Mouse (Mus musculus): ENCODE results near the gene Olfr1387. TPM values are rescaled to one million over a fixed set of nuclear protein-coding genes. Genes with fewer than 3 reads are reported as not detected.

Olfr1387 gene
- not detected for polyA plus RNA-seq (2014; fragmentation: Illumina TruSeq; extraction: RNeasy Lipid Tissue Mini Kit (QIAGEN cat#74804); ENCODE audit: low replicate concordance)

GRCm38 (mm10) chr11:49455043-49455442 lies at the start of gene Olfr1387:
Gene Olfr1387 (plus strand): TSS chr11:49455343.

GRCm38 (mm10) chr11:49422767-49423166 lies 32.4 kb upstream of the Olfr1387 start, which contains the start of gene Olfr1389:
Gene Olfr1389 (plus strand): TSS chr11:49423067.

GRCm38 (mm10) chr11:49436411-49436810 lies 18.7 kb upstream of the Olfr1387 start, which contains the start of gene Olfr1388:
Gene Olfr1388 (plus strand): TSS chr11:49436624.

DNA sequence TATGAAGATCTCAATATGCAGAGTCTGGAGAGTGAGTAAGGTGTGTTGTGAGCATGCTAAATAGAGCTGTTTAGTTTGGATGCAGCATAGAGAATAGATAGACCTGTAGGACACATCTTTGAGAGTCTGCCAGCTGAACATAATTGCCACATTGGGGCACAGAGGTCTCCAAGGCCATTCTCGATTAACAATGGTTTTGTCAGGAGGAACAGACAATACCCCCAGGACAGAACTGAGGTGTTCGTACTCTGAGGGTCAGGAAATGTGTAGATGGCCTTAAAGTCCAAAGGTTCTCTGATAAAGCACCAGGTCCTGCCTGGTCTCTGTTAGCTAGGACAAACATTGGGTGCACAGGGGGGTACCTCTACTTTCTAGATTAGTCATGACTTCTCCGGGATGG lies 9.6 kb downstream of the Olfr1387 start, which contains the start of gene Olfr1386:
Gene Olfr1386, plus strand, starts transcription at position 301 of the 400 bp plus-strand sequence.

DNA sequence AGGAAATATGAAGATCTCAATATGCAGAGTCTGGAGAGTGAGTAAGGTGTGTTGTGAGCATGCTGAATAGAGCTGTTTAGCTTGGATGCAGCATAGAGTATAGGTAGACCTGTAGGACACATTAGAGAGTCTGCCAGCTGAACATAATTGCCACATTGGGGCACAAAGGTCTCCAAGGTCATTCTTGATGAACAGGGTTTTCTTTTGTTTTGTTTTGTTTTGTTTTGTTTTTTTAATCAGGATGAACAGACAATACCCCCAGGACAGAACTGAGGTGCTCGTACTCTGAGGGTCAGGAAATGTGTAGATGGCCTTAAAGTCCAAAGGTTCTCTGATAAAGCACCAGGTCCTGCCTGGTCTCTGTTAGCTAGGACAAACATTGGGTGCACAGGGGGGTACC lies 33.6 kb downstream of the Olfr1387 start, which contains the start of gene Olfr1385:
Gene Olfr1385, plus strand, starts transcription at position 301 of the 400 bp plus-strand sequence.

Other genes with a start within 250 kb of the Olfr1387 start
- gene Mgat1, start 211.2 kb upstream of the Olfr1387 start, polyA plus RNA-seq (2014; fragmentation: Illumina TruSeq; extraction: RNeasy Lipid Tissue Mini Kit (QIAGEN cat#74804); ENCODE audit: low replicate concordance), result 21.1 TPM
- 0.41 TPM for gene Olfr1393, start 177.0 kb upstream of the Olfr1387 start, polyA plus RNA-seq (2014; fragmentation: Illumina TruSeq; extraction: RNeasy Lipid Tissue Mini Kit (QIAGEN cat#74804); ENCODE audit: low replicate concordance)
- gene Olfr1392, start 170.1 kb upstream of the Olfr1387 start, polyA plus RNA-seq (2014; fragmentation: Illumina TruSeq; extraction: RNeasy Lipid Tissue Mini Kit (QIAGEN cat#74804); ENCODE audit: low replicate concordance), result 0.48 TPM
- not detected for gene Olfr10, start 150.6 kb upstream of the Olfr1387 start, polyA plus RNA-seq (2014; fragmentation: Illumina TruSeq; extraction: RNeasy Lipid Tissue Mini Kit (QIAGEN cat#74804); ENCODE audit: low replicate concordance)
- not detected for gene Olfr1391, start 132.6 kb upstream of the Olfr1387 start, polyA plus RNA-seq (2014; fragmentation: Illumina TruSeq; extraction: RNeasy Lipid Tissue Mini Kit (QIAGEN cat#74804); ENCODE audit: low replicate concordance)
- gene Olfr1390, start 120.2 kb upstream of the Olfr1387 start, polyA plus RNA-seq (2014; fragmentation: Illumina TruSeq; extraction: RNeasy Lipid Tissue Mini Kit (QIAGEN cat#74804); ENCODE audit: low replicate concordance), result not detected
- not detected for gene Olfr1389, start 32.3 kb upstream of the Olfr1387 start, polyA plus RNA-seq (2014; fragmentation: Illumina TruSeq; extraction: RNeasy Lipid Tissue Mini Kit (QIAGEN cat#74804); ENCODE audit: low replicate concordance)
- gene Olfr1388, start 18.7 kb upstream of the Olfr1387 start, polyA plus RNA-seq (2014; fragmentation: Illumina TruSeq; extraction: RNeasy Lipid Tissue Mini Kit (QIAGEN cat#74804); ENCODE audit: low replicate concordance), result not detected
- gene Olfr1386, start 9.7 kb downstream of the Olfr1387 start, polyA plus RNA-seq (2014; fragmentation: Illumina TruSeq; extraction: RNeasy Lipid Tissue Mini Kit (QIAGEN cat#74804); ENCODE audit: low replicate concordance), result not detected
- not detected for gene Olfr1385, start 33.7 kb downstream of the Olfr1387 start, polyA plus RNA-seq (2014; fragmentation: Illumina TruSeq; extraction: RNeasy Lipid Tissue Mini Kit (QIAGEN cat#74804); ENCODE audit: low replicate concordance)
- not detected for gene Olfr1384, start 51.4 kb downstream of the Olfr1387 start, polyA plus RNA-seq (2014; fragmentation: Illumina TruSeq; extraction: RNeasy Lipid Tissue Mini Kit (QIAGEN cat#74804); ENCODE audit: low replicate concordance)
- not detected for gene Olfr1383, start 64.3 kb downstream of the Olfr1387 start, polyA plus RNA-seq (2014; fragmentation: Illumina TruSeq; extraction: RNeasy Lipid Tissue Mini Kit (QIAGEN cat#74804); ENCODE audit: low replicate concordance)
- gene Olfr1382, start 72.9 kb downstream of the Olfr1387 start, polyA plus RNA-seq (2014; fragmentation: Illumina TruSeq; extraction: RNeasy Lipid Tissue Mini Kit (QIAGEN cat#74804); ENCODE audit: low replicate concordance), result not detected
- gene Olfr1381, start 88.1 kb downstream of the Olfr1387 start, polyA plus RNA-seq (2014; fragmentation: Illumina TruSeq; extraction: RNeasy Lipid Tissue Mini Kit (QIAGEN cat#74804); ENCODE audit: low replicate concordance), result not detected
- gene Olfr1380, start 101.5 kb downstream of the Olfr1387 start, polyA plus RNA-seq (2014; fragmentation: Illumina TruSeq; extraction: RNeasy Lipid Tissue Mini Kit (QIAGEN cat#74804); ENCODE audit: low replicate concordance), result not detected
- 0.37 TPM for gene Flt4, start 153.9 kb downstream of the Olfr1387 start, polyA plus RNA-seq (2014; fragmentation: Illumina TruSeq; extraction: RNeasy Lipid Tissue Mini Kit (QIAGEN cat#74804); ENCODE audit: low replicate concordance)
- gene Scgb3a1, start 208.3 kb downstream of the Olfr1387 start, polyA plus RNA-seq (2014; fragmentation: Illumina TruSeq; extraction: RNeasy Lipid Tissue Mini Kit (QIAGEN cat#74804); ENCODE audit: low replicate concordance), result not detected